Mouse (Mus musculus) heart, adult 2 months (tissue): ENCODE measurements around the gene Vipr1. TPM values are rescaled to one million over a fixed set of nuclear protein-coding genes. Genes with fewer than 3 reads are reported as not detected.

Source experiments
- DNase-seq, 2 experiments: peaks; one replicate each; pipeline ENCODE4 v3.0.0; 2021
- H3K27ac ChIP-seq: fragments of 200-600 bp; 2 replicates; pipeline ENCODE4 v1.8.1; 2022
- H3K27me3 ChIP-seq: fragments of 200-500 bp; 2 replicates; pipeline ENCODE4 v1.6.1; 2012; ENCODE audit warnings: mild to moderate bottlenecking, low read length, inconsistent platforms, mixed read lengths; ENCODE audit not compliant: control insufficient read depth, insufficient read depth
- H3K36me3 ChIP-seq: fragments of 200-500 bp; 2 replicates; pipeline ENCODE4 v1.6.1; 2012; ENCODE audit warnings: low read length, inconsistent platforms; ENCODE audit not compliant: control insufficient read depth, insufficient read depth
- H3K4me1 ChIP-seq: fragments of 200-500 bp; 2 replicates; pipeline ENCODE4 v1.6.1; 2011; ENCODE audit warnings: low read length; ENCODE audit not compliant: control insufficient read depth, insufficient read depth
- H3K4me3 ChIP-seq: fragments of 200-600 bp; 2 replicates; pipeline ENCODE4 v1.8.1; 2022
- H3K79me2 ChIP-seq: fragments of 200-500 bp; replicated peaks from 2 replicates; pipeline ENCODE4 v1.6.1; 2012; ENCODE audit warnings: mild to moderate bottlenecking, inconsistent platforms, low read length, moderate library complexity, mixed read lengths; ENCODE audit not compliant: control insufficient read depth, insufficient read depth
- H3K9ac ChIP-seq: fragments of 200-500 bp; 2 replicates; pipeline ENCODE4 v1.6.1; 2012; ENCODE audit warnings: low read depth, mild to moderate bottlenecking, control low read depth, inconsistent platforms, low read length, mixed read lengths
- CTCF ChIP-seq: fragments of 200-600 bp; IDR thresholded peaks from 2 replicates; pipeline ENCODE4 v1.8.1; 2022; ENCODE audit warnings: antibody characterized with exemption, mild to moderate bottlenecking, moderate library complexity
- EP300 ChIP-seq: fragments of 200-500 bp; IDR thresholded peaks from 2 replicates; pipeline ENCODE4 v1.6.1; 2011; ENCODE audit warnings: low read depth, low read length, control low read depth; ENCODE audit not compliant: insufficient read depth
- POLR2A ChIP-seq: fragments of 200-500 bp; IDR thresholded peaks from 2 replicates; pipeline ENCODE4 v1.6.1; 2011; ENCODE audit warnings: mild to moderate bottlenecking, low read depth, low read length, control low read depth; ENCODE audit not compliant: insufficient read depth
- WGBS: fragments of 180-500 bp; shearing (Covaris S2); methylation state at CpG from one replicate; pipeline ENCODE4 v1.1.7; 2018; 5-methylcytosine and 5-hydroxymethylcytosine counted together
- intact Hi-C: fragments of 180-260 bp; cut with DNase I; formaldehyde crosslinking; loops from one replicate; pipeline ENCODE4 v1.15.1; 2025
- polyA plus RNA-seq: library from polyadenylated mRNA; depleted of rRNA; stranded (reverse); fragments of >200 nt; gene quantifications from 2 replicates; pipeline ENCODE4 v1.2.3, GENCODE M21; 2012; rRNA removed
- total RNA-seq, 2 experiments: library from RNA; stranded (reverse); gene quantifications; 2 replicates each; pipeline ENCODE4 v1.2.3; 2021

The Vipr1 gene
- total and polyA plus RNA-seq, 3 experiments, result 0.45 to 1.4 (median 1.2) TPM

GRCm38 (mm10) chr9:121719347-121720331 lies 77.1 kb downstream of the Vipr1 start:
- Histone ChIP-seq H3K27ac (peak overlapping the region; percentile 88), H3K27me3 (no peaks in the 10 kb centered on the region), H3K36me3 (peaks cover 6% of the 10 kb centered on the region), H3K9ac (peak overlapping the region; percentile 88), H3K79me2 (no peaks in the 10 kb centered on the region), H3K4me1 (peaks cover 6% of the 10 kb centered on the region), H3K4me3 (peak overlapping the region; percentile 67)
- TF ChIP-seq EP300 (no peak), CTCF (no peak), POLR2A (no peak)
- WGBS, result under 1% methylated on average over 73 of the region's 87 CpGs
- DNase-seq, result peak; percentile 33 to 86
- intact Hi-C loops, result loop anchor here (2.0 kb wide), 1 partner anchor 39 kb away; the partner anchor contains the start of gene Zfp651

Other genes starting within 250 kb of the Vipr1 start
- not detected for gene Cck, start 147.0 kb upstream of the Vipr1 start, total RNA-seq
- gene Cck, start 147.0 kb upstream of the Vipr1 start, polyA plus RNA-seq, result 0.35 and 0.47 TPM in 2 replicates
- gene Lyzl4, start 620 bp upstream of the Vipr1 start, total RNA-seq, result not detected
- gene Lyzl4, start 620 bp upstream of the Vipr1 start, polyA plus RNA-seq, result 0.12 and 0.88 TPM in 2 replicates
- 1 to 10 TPM; 3.9 to 5.0 TPM for gene Sec22c, start 62.8 kb downstream of the Vipr1 start, total RNA-seq
- 6.7 and 9.5 TPM in 2 replicates for gene Sec22c, start 62.8 kb downstream of the Vipr1 start, polyA plus RNA-seq
- gene Ss18l2, start 67.6 kb downstream of the Vipr1 start, total RNA-seq, result 100 to 1,000 TPM; 125 to 138 TPM
- gene Ss18l2, start 67.6 kb downstream of the Vipr1 start, polyA plus RNA-seq, result 103 and 154 TPM in 2 replicates
- 10 to 100 TPM; 28.7 to 33.1 TPM for gene Nktr, start 76.5 kb downstream of the Vipr1 start, total RNA-seq
- 23.1 and 39.2 TPM in 2 replicates for gene Nktr, start 76.5 kb downstream of the Vipr1 start, polyA plus RNA-seq
- 100 to 1,000 TPM; 117 to 130 TPM for gene Zfp651, start 116.6 kb downstream of the Vipr1 start, total RNA-seq
- gene Zfp651, start 116.6 kb downstream of the Vipr1 start, polyA plus RNA-seq, result 67.7 and 84.2 TPM in 2 replicates
- gene Klhl40, start 134.9 kb downstream of the Vipr1 start, total RNA-seq, result 10 to 100 TPM; 12.3 to 17.4 TPM
- 11.0 and 13.1 TPM in 2 replicates for gene Klhl40, start 134.9 kb downstream of the Vipr1 start, polyA plus RNA-seq
- gene Hhatl, start 149.8 kb downstream of the Vipr1 start, total RNA-seq, result 100 to 1,000 TPM in 1 of 2 experiments, 10 to 100 TPM in 1; 96.3 to 111 TPM
- gene Hhatl, start 149.8 kb downstream of the Vipr1 start, polyA plus RNA-seq, result 201 and 224 TPM in 2 replicates
- gene Ccdc13, start 196.7 kb downstream of the Vipr1 start, total RNA-seq, result not detected
- 0.32 and 0.49 TPM in 2 replicates for gene Ccdc13, start 196.7 kb downstream of the Vipr1 start, polyA plus RNA-seq
- gene Higd1a, start 215.6 kb downstream of the Vipr1 start, total RNA-seq, result 100 to 1,000 TPM; 198 to 199 TPM
- 71.7 and 106 TPM in 2 replicates for gene Higd1a, start 215.6 kb downstream of the Vipr1 start, polyA plus RNA-seq